Comparison of ENCODE assay signal across 9 mouse cellular contexts in the genomic region with DNA sequence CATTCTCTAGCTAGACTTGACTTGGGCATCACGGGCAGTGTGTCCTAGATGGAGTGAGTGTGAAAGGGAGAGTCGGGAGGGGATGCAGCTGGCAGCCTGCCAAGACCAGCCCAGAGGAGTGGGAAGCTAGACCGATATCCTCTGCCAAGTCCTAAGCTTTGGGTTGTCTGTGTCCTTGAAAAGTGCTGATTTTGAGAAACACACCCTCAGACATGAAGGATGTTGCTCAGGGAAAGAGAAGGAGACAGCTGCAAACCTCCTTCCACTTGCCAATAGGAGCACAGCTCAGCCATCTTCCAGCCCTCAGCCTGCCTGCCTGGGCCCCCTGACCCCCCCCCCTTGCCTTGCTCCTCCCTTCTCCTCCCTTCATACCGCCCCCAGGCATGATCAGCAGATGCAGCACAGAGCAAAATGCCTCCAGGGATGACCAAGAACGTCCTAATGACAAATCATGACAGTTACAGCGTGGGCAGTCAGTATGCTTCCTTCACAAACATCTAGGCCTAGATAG.
DNase-seq lines count a peak whose midpoint lies in the region; ATAC-seq lines count a peak whose summit lies in the region.
"Had no signal": no experiment of that assay in that cellular context is flagged by ENCODE, and none has a peak within 500 bp of the region (broad histone marks: within the 10 kb centered on the region; RNA-seq: fewer than 3 reads in every experiment).

No protein-coding gene starts in this region.

- H3K27me3 ChIP-seq in kidney, embryonic 14.5 days (ENCODE audit: control insufficient read depth, insufficient read depth, low read length) = no peaks in the 10 kb centered on the region
- no peaks in the 10 kb centered on the region for H3K27me3 ChIP-seq in hindbrain, embryonic 12.5 days
- no peaks in the 10 kb centered on the region for H3K27me3 ChIP-seq in neural tube, embryonic 14.5 days (ENCODE audit: control insufficient read depth, insufficient read depth, low read length)

- H3K27ac ChIP-seq in kidney, embryonic 14.5 days (ENCODE audit: low read depth, low read length) = no peak overlapping the region
- peak overlapping the region; percentile 72 for H3K27ac ChIP-seq in hindbrain, embryonic 12.5 days
- peak overlapping the region; percentile 12; the same call in 1 of the 2 replicates for H3K27ac ChIP-seq in neural tube, embryonic 14.5 days (ENCODE audit: low read depth, low read length)

- no peaks in the 10 kb centered on the region for H3K36me3 ChIP-seq in kidney, embryonic 14.5 days (ENCODE audit: control insufficient read depth, insufficient read depth, low read length)
- H3K36me3 ChIP-seq in hindbrain, embryonic 12.5 days = no peaks in the 10 kb centered on the region
- no peaks in the 10 kb centered on the region for H3K36me3 ChIP-seq in neural tube, embryonic 14.5 days (ENCODE audit: control insufficient read depth, insufficient read depth, low read length)
- H3K36me3 ChIP-seq: G1E had no signal

- H3K4me1 ChIP-seq in kidney, embryonic 14.5 days (ENCODE audit: control insufficient read depth, insufficient read depth, low read length) = 0 out of 2 replicates have a peak, but pooled peaks cover 10% of the 10 kb centered on the region
- peaks cover 59% of the 10 kb centered on the region for H3K4me1 ChIP-seq in hindbrain, embryonic 12.5 days
- peaks cover 23% of the 10 kb centered on the region for H3K4me1 ChIP-seq in neural tube, embryonic 14.5 days (ENCODE audit: control insufficient read depth, insufficient read depth, low read length)

- no peak overlapping the region for H3K9ac ChIP-seq in kidney, embryonic 14.5 days (ENCODE audit: low read depth, low read length)
- no peak overlapping the region for H3K9ac ChIP-seq in hindbrain, embryonic 12.5 days
- no peak overlapping the region for H3K9ac ChIP-seq in neural tube, embryonic 14.5 days (replicated peaks; ENCODE audit: low read depth, low read length)

- no peak overlapping the region; the same call in 1 of the 2 replicates for H3K4me2 ChIP-seq in kidney, embryonic 14.5 days (replicated peaks; ENCODE audit: low read depth, low read length)
- no peak overlapping the region for H3K4me2 ChIP-seq in hindbrain, embryonic 12.5 days (replicated peaks)
- H3K4me2 ChIP-seq in neural tube, embryonic 14.5 days (ENCODE audit: low read depth, low read length) = no peak overlapping the region

- 40% methylated on average over 6 of the region's 6 CpGs for WGBS in kidney, embryonic 14.5 days
- whole genome bisulfite sequencing in hindbrain, embryonic 12.5 days = 31% methylated on average over 6 of the region's 6 CpGs
- 15% methylated on average over 6 of the region's 6 CpGs for WGBS in neural tube, embryonic 14.5 days

- ATAC-seq in kidney, embryonic 14.5 days (ENCODE audit: low FRiP score, low TSS enrichment) = peak; percentile 63; the same call in 1 of the 2 replicates
- ATAC-seq in hindbrain, embryonic 12.5 days (ENCODE audit: low FRiP score) = peak; percentile 36
- ATAC-seq in neural tube, embryonic 14.5 days (ENCODE audit: low read depth) = peak; percentile 52
- no peak for ATAC-seq in activated CD4-positive, CD25-positive, alpha-beta regulatory T cell, adult 4 months

- H3K4me3 ChIP-seq in kidney, embryonic 14.5 days (ENCODE audit: low read length) = no peak overlapping the region
- H3K4me3 ChIP-seq in hindbrain, embryonic 12.5 days = no peak overlapping the region
- no peak overlapping the region for H3K4me3 ChIP-seq in neural tube, embryonic 14.5 days (ENCODE audit: low read depth, low read length)

- no peaks in the 10 kb centered on the region for H3K9me3 ChIP-seq in kidney, embryonic 14.5 days (ENCODE audit: control insufficient read depth, low read length)
- H3K9me3 ChIP-seq in hindbrain, embryonic 12.5 days (replicated peaks) = no peaks in the 10 kb centered on the region
- no peaks in the 10 kb centered on the region for H3K9me3 ChIP-seq in neural tube, embryonic 14.5 days (ENCODE audit: control insufficient read depth, low read length)

- DNase-seq in kidney, adult 8-10 months = no peak
- peak; percentile 6 for DNase-seq in adipocyte (ENCODE audit: low spot score)
- no peak for DNase-seq in urinary bladder, postnatal 14 days (ENCODE audit: low spot score)
- DNase-seq in heart, adult 18-20 months = no peak
